Comparison of ENCODE assay signal across 19 mouse cellular contexts in the genomic region with DNA sequence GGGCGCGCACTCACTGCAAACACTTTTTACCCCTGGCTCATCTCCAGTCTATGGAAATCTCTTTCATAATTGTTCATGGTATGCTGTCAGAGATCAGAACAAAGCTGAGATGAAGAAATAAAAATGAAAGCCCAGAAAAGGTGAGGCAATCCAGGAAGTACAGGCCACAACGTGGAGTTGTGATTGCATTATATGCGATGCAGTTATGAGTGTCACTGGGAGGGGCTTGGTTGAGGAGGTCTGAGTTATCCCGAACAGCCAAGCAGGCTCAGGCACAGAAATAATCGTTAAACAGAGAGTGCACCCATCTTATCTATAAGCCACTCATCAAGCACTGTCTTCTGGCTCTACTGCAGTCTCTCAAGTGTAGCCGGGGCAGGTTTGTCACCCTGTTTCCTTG. TPM values are rescaled to one million over a fixed set of nuclear protein-coding genes. Genes with fewer than 3 reads are reported as not detected.
DNase-seq lines count a peak whose midpoint lies in the region; ATAC-seq lines count a peak whose summit lies in the region.
"Had no signal": no experiment of that assay in that cellular context is flagged by ENCODE, and none has a peak within 500 bp of the region (broad histone marks: within the 10 kb centered on the region; RNA-seq: fewer than 3 reads in every experiment).

No protein-coding gene starts in this region.

- no peak for DNase-seq in heart, adult 18-20 months
- DNase-seq in NIH3T3 (ENCODE audit: low read depth): peak; percentile 33
- peak; percentile 31 for DNase-seq in liver, embryonic 13.5 days
- no peak for DNase-seq in layer of hippocampus, adult 9-10 months (ENCODE audit: low spot score)
- no peak for DNase-seq in urinary bladder, postnatal 10 days (ENCODE audit: low spot score)
- no peak for DNase-seq in forebrain, embryonic 11.5 days (ENCODE audit: low spot score)
- DNase-seq: cerebellum, adult 11 months; gastrocnemius, postnatal 14 days; kidney, adult 8-10 months; lung, embryonic 14.5 days; midbrain, embryonic 14.5 days; thymus, postnatal 4 days had no signal

- no peak overlapping the region for H3K9ac ChIP-seq in heart, embryonic 12.5 days
- no peak overlapping the region for H3K9ac ChIP-seq in liver, embryonic 13.5 days
- H3K9ac ChIP-seq in forebrain, embryonic 11.5 days (ENCODE audit: low read length): no peak overlapping the region
- H3K9ac ChIP-seq: hindbrain, embryonic 14.5 days; lung, embryonic 14.5 days had no signal

- 48% methylated on average over 7 of the region's 7 CpGs for WGBS in heart, embryonic 12.5 days
- WGBS in liver, embryonic 13.5 days (ENCODE audit: insufficient replicate concordance): 32% methylated on average over 7 of the region's 7 CpGs
- 64% methylated on average over 7 of the region's 7 CpGs for WGBS in forebrain, embryonic 11.5 days

- H3K4me2 ChIP-seq in heart, embryonic 12.5 days: peak overlapping the region; percentile 28; the same call in 1 of the 2 replicates
- H3K4me2 ChIP-seq in liver, embryonic 13.5 days: peak overlapping the region; percentile 28
- H3K4me2 ChIP-seq in forebrain, embryonic 11.5 days (ENCODE audit: low read depth, low read length, severe bottlenecking): no peak overlapping the region
- H3K4me2 ChIP-seq: hindbrain, embryonic 14.5 days; lung, embryonic 14.5 days had no signal

- no peak overlapping the region for H3K4me3 ChIP-seq in heart, embryonic 12.5 days
- no peak overlapping the region for H3K4me3 ChIP-seq in liver, embryonic 13.5 days (replicated peaks)
- H3K4me3 ChIP-seq in forebrain, embryonic 11.5 days (ENCODE audit: low read depth, low read length): no peak overlapping the region
- H3K4me3 ChIP-seq: layer of hippocampus, adult 2 months had no signal

- no peaks in the 10 kb centered on the region for H3K36me3 ChIP-seq in heart, embryonic 12.5 days
- H3K36me3 ChIP-seq in liver, embryonic 13.5 days: no peaks in the 10 kb centered on the region
- H3K36me3 ChIP-seq in forebrain, embryonic 11.5 days (ENCODE audit: control insufficient read depth, insufficient read depth, low read length): no peaks in the 10 kb centered on the region

- no peaks in the 10 kb centered on the region for H3K27me3 ChIP-seq in heart, embryonic 12.5 days (replicated peaks)
- H3K27me3 ChIP-seq in liver, embryonic 13.5 days: peaks cover 11% of the 10 kb centered on the region; the same call in 1 of the 2 replicates
- no peaks in the 10 kb centered on the region for H3K27me3 ChIP-seq in forebrain, embryonic 11.5 days (ENCODE audit: control insufficient read depth, insufficient read depth, low read length)

- no peak overlapping the region for H3K27ac ChIP-seq in heart, embryonic 12.5 days (ENCODE audit: poor library complexity, severe bottlenecking)
- H3K27ac ChIP-seq in liver, embryonic 13.5 days: peak overlapping the region; percentile 24; the same call in 1 of the 2 replicates
- H3K27ac ChIP-seq in forebrain, embryonic 11.5 days (ENCODE audit: low read depth, low read length): no peak overlapping the region
- H3K27ac ChIP-seq: hindbrain, embryonic 14.5 days; layer of hippocampus, adult 2 months had no signal

- no peaks in the 10 kb centered on the region for H3K9me3 ChIP-seq in heart, embryonic 12.5 days (replicated peaks)
- no peaks in the 10 kb centered on the region for H3K9me3 ChIP-seq in liver, embryonic 13.5 days (replicated peaks)
- no peaks in the 10 kb centered on the region for H3K9me3 ChIP-seq in forebrain, embryonic 11.5 days (ENCODE audit: control insufficient read depth, low read length)
- H3K9me3 ChIP-seq: G1E had no signal

- ATAC-seq in heart, embryonic 12.5 days (ENCODE audit: insufficient number of reproducible peaks, low FRiP score): no peak
- peak; percentile 12 for ATAC-seq in liver, embryonic 13.5 days (ENCODE audit: low read depth)
- peak; percentile 15; the same call in 1 of the 2 replicates for ATAC-seq in monocyte, adult 5-6 weeks (replicated peaks; ENCODE audit: insufficient number of reproducible peaks, low FRiP score, low TSS enrichment, poor library complexity, severe bottlenecking)
- ATAC-seq in forebrain, embryonic 11.5 days (replicated peaks; ENCODE audit: low FRiP score): no peak
- ATAC-seq: activated CD4-positive, CD25-positive, alpha-beta regulatory T cell, adult 4 months; forebrain, embryonic 16.5 days had no signal

- H3K4me1 ChIP-seq in heart, embryonic 12.5 days (replicated peaks): peaks cover 14% of the 10 kb centered on the region
- peaks cover 50% of the 10 kb centered on the region for H3K4me1 ChIP-seq in liver, embryonic 13.5 days (replicated peaks)
- H3K4me1 ChIP-seq in forebrain, embryonic 11.5 days (replicated peaks; ENCODE audit: control insufficient read depth, insufficient read depth, low read length): peaks cover 3% of the 10 kb centered on the region; the same call in 1 of the 2 replicates

RNA-seq across cellular contexts. Expression of a gene that starts 3.0 kb away (rescaled TPM):
- 88.2 and 90.1 TPM in 2 replicates for polyA plus RNA-seq in heart, embryonic 12.5 days (2016; fragmentation: Nextera tagmentation; extraction: Ambion mirVana)
- 100 to 1,000 TPM; 208 to 215 TPM for total RNA-seq in heart, adult 18-20 months (2021)
- 29.5 and 30.7 TPM in 2 replicates for polyA plus RNA-seq in liver, embryonic 13.5 days (2015; fragmentation: Nextera tagmentation; extraction: Ambion mirVana)
- total RNA-seq in monocyte, adult 5-6 weeks (2017): 64.2 to 83.6 TPM (median 72.0 TPM) in 3 replicates
- 101 and 108 TPM in 2 replicates for polyA plus RNA-seq in forebrain, embryonic 11.5 days (2014; fragmentation: Nextera tagmentation; extraction: Ambion mirVana)

RNA-seq across cellular contexts. Expression of a gene that starts 41.7 kb away (rescaled TPM):
- 32.6 and 36.7 TPM in 2 replicates for polyA plus RNA-seq in heart, embryonic 12.5 days (2016; fragmentation: Nextera tagmentation; extraction: Ambion mirVana)
- total RNA-seq in heart, adult 18-20 months (2021): 10 to 100 TPM; 19.1 to 20.5 TPM
- 8.8 and 11.4 TPM in 2 replicates for polyA plus RNA-seq in liver, embryonic 13.5 days (2015; fragmentation: Nextera tagmentation; extraction: Ambion mirVana)
- total RNA-seq in monocyte, adult 5-6 weeks (2017): 12.2 to 18.6 TPM (median 16.3 TPM) in 3 replicates
- 19.8 and 22.6 TPM in 2 replicates for polyA plus RNA-seq in forebrain, embryonic 11.5 days (2014; fragmentation: Nextera tagmentation; extraction: Ambion mirVana)

Comparison
In these comparisons a context has a peak if more than half of its experiments do, and no peak if none do; other contexts are left out.
1. ATAC-seq: peak in liver, embryonic 13.5 days (single experiment) and monocyte, adult 5-6 weeks (single experiment); none in heart, embryonic 12.5 days (single experiment) and forebrain, embryonic 11.5 days (single experiment).
2. DNase-seq: peak in NIH3T3 (single experiment) and liver, embryonic 13.5 days (single experiment); none in heart, adult 18-20 months (0 of 2), layer of hippocampus, adult 9-10 months (single experiment), urinary bladder, postnatal 10 days (single experiment) and forebrain, embryonic 11.5 days (single experiment).